Mouse (Mus musculus) kidney, adult 2 months (tissue): Measurements from ENCODE around the gene Arhgap28. TPM values are rescaled to one million over a fixed set of nuclear protein-coding genes. Genes with fewer than 3 reads are reported as not detected.
A peak's percentile ranks its signal among the peaks of the same experiment; 100 is the strongest.

ENCODE experiments used
- DNase-seq: peaks from one replicate; pipeline ENCODE4 v3.0.0; 2021
- H3K27ac ChIP-seq: fragments of 200-500 bp; 2 replicates; pipeline ENCODE4 v1.5.1; 2012; ENCODE audit warnings: low read depth, low read length, control low read depth, inconsistent platforms; ENCODE audit not compliant: insufficient read depth
- H3K27me3 ChIP-seq: fragments of 200-500 bp; replicated peaks from 2 replicates; pipeline ENCODE4 v1.6.1; 2012; ENCODE audit warnings: mild to moderate bottlenecking, moderate library complexity, low read length, inconsistent platforms; ENCODE audit not compliant: control insufficient read depth, insufficient read depth
- H3K36me3 ChIP-seq: fragments of 200-500 bp; 2 replicates; pipeline ENCODE4 v1.6.1; 2012; ENCODE audit warnings: mild to moderate bottlenecking, moderate library complexity, low read length, inconsistent platforms; ENCODE audit not compliant: control insufficient read depth, insufficient read depth
- H3K4me1 ChIP-seq: fragments of 200-500 bp; 2 replicates; pipeline ENCODE4 v1.6.1; 2011; ENCODE audit warnings: low read length; ENCODE audit not compliant: control insufficient read depth, insufficient read depth
- H3K4me3 ChIP-seq: fragments of 200-500 bp; 2 replicates; pipeline ENCODE4 v1.5.1; 2011; ENCODE audit warnings: mild to moderate bottlenecking, low read depth, low read length, control low read depth; ENCODE audit not compliant: insufficient read depth
- CTCF ChIP-seq: fragments of 200-500 bp; conservative IDR thresholded peaks from 2 replicates; pipeline ENCODE4 v1.5.1; 2011; ENCODE audit warnings: low read depth, mild to moderate bottlenecking, control low read depth, low read length, moderate library complexity, mixed read lengths; ENCODE audit not compliant: insufficient read depth, insufficient read length
- POLR2A ChIP-seq: fragments of 200-500 bp; IDR thresholded peaks from one replicate; pipeline ENCODE4 v1.6.1; 2011; ENCODE audit warnings: low read depth, low read length, control low read depth
- WGBS: fragments of 180-500 bp; shearing (Covaris S2); methylation state at CpG from one replicate; pipeline ENCODE4 v1.1.7; 2018; 5-methylcytosine and 5-hydroxymethylcytosine counted together
- polyA plus RNA-seq: library from polyadenylated mRNA; depleted of rRNA; stranded (reverse); fragments of >200 nt; gene quantifications from 2 replicates; pipeline ENCODE4 v1.2.3, GENCODE M21; 2012

Gene Arhgap28
- polyA plus RNA-seq, 1 experiment, result 3.7 TPM

- no peaks in the 10 kb centered on the region for H3K27me3 ChIP-seq
- no peak for TF ChIP-seq CTCF
- TF ChIP-seq POLR2A, result no peak
- no peak overlapping the region for H3K27ac ChIP-seq
- H3K36me3 ChIP-seq, result no peaks in the 10 kb centered on the region
- no peaks in the 10 kb centered on the region for H3K4me1 ChIP-seq
- no peak for DNase-seq
- WGBS, result 56% methylated on average over 10 of the region's 10 CpGs
- no peak overlapping the region for H3K4me3 ChIP-seq
Observed at GRCm38 (mm10) chr17:67955876-67956690, 47.8 kb downstream of the Arhgap28 start.

DNA sequence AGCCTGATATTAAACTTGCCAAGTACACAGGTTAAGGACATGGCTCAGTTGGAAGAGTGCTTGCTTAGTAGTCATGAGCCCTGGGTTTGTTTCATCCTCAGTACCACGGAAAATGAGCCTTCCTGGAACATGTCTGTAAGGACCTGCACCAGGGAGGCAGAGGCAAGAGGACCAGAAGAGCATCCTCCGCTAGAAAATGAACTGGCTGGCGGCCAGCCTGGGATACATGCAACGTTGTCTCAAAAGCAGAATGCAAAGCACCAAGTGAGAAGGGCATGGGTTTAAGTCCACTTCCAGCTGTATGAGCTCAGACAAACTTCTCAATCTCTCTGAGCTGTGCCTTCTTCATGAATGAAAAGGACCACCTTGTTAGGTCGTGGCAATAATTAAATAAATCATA, 49.0 kb downstream of the Arhgap28 start:
- H3K36me3 ChIP-seq, result no peaks in the 10 kb centered on the region
- TF ChIP-seq POLR2A, result no peak
- no peak for TF ChIP-seq CTCF
- WGBS, result 76% methylated on average over 5 of the region's 5 CpGs
- 0 out of 2 replicates have a peak, but pooled peaks cover 3% of the 10 kb centered on the region for H3K4me1 ChIP-seq
- no peak overlapping the region for H3K4me3 ChIP-seq
- DNase-seq, result no peak
- no peak overlapping the region for H3K27ac ChIP-seq
- H3K27me3 ChIP-seq, result no peaks in the 10 kb centered on the region

DNA sequence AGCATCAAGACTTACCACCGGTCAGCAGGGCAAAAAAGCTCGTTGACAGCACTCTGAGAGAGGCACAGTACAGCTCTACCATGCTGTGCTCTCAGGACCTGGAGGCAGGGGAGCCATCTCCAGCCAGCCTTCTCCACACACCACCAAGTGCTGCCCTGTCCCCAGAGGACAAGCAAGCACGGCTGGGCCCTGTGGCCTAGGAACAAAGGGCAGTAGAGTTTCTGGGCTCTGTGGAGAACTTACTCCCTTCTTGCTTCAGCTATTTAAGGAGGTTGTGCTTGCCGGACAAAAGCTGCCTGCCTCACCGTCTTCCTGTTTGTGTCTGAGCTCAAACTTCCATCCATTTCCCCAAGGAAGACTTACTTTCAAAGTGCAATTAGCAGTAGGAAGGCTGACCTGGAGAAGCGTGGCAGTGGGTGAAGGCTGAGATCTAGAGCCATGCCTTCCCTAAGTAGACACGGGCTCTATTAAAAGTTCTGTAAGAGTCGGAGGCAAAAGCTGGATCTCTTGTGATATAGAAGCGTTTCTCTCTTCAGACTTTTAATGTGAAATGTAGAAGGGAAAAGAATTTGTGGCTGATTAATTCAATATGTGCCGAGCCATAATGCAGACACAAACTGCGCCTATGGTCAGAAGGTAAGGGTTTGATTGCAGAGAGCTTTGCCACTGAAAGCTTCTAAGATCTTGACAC, 53.3 kb downstream of the Arhgap28 start:
- DNase-seq, result no peak
- H3K36me3 ChIP-seq, result no peaks in the 10 kb centered on the region
- H3K4me1 ChIP-seq, result 0 out of 2 replicates have a peak, but pooled peaks cover 3% of the 10 kb centered on the region
- TF ChIP-seq CTCF (no peak), POLR2A (no peak)
- 35% methylated on average over 11 of the region's 11 CpGs for WGBS
- H3K27ac ChIP-seq, result peak overlapping the region; percentile 27; the same call in 1 of the 2 replicates
- no peaks in the 10 kb centered on the region for H3K27me3 ChIP-seq
- 0 out of 2 replicates have a peak overlapping the region, but pooled peaks have one; percentile 0 for H3K4me3 ChIP-seq

DNA sequence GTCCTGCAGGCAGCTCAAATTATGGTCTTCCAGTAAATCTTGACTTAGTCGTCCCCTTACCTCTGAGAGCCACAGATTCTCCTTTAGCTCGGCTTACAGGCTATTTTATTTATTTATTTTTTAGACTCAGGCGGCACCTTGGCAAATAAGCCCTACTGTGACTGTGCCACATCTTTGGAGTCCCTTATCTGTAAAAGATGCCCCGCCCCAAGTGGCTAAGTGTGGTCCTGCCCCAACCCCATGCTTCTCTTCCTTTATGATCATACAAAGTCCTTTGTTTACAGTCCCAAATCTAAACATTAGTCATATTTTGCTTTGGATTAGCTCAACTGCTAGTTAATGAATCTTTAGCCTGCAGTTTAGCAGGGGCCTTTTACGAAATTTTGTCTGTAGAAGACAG, 55.3 kb downstream of the Arhgap28 start:
- no peak for DNase-seq
- H3K4me1 ChIP-seq, result 0 out of 2 replicates have a peak, but pooled peaks cover 3% of the 10 kb centered on the region
- H3K27me3 ChIP-seq, result no peaks in the 10 kb centered on the region
- H3K36me3 ChIP-seq, result no peaks in the 10 kb centered on the region
- TF ChIP-seq CTCF (no peak), POLR2A (no peak)
- no peak overlapping the region for H3K4me3 ChIP-seq
- no peak overlapping the region for H3K27ac ChIP-seq
- 80% methylated on average over 5 of the region's 5 CpGs for WGBS

- H3K27ac ChIP-seq, result no peak overlapping the region
- no peaks in the 10 kb centered on the region for H3K27me3 ChIP-seq
- 0 out of 2 replicates have a peak, but pooled peaks cover 2% of the 10 kb centered on the region for H3K4me1 ChIP-seq
- 71% methylated on average over 7 of the region's 7 CpGs for WGBS
- no peaks in the 10 kb centered on the region for H3K36me3 ChIP-seq
- TF ChIP-seq CTCF (no peak), POLR2A (no peak)
- H3K4me3 ChIP-seq, result no peak overlapping the region
- DNase-seq, result no peak
Observed at GRCm38 (mm10) chr17:67945453-67945852, 58.5 kb downstream of the Arhgap28 start.

- Histone ChIP-seq H3K4me3 (no peak overlapping the region), H3K27me3 (no peaks in the 10 kb centered on the region), H3K27ac (no peak overlapping the region), H3K4me1 (no peaks in the 10 kb centered on the region), H3K36me3 (no peaks in the 10 kb centered on the region)
- TF ChIP-seq CTCF (no peak), POLR2A (no peak)
- WGBS, result 64% methylated on average over 7 of the region's 7 CpGs
- no peak for DNase-seq
Observed at GRCm38 (mm10) chr17:67944256-67944655, 59.7 kb downstream of the Arhgap28 start.

DNA sequence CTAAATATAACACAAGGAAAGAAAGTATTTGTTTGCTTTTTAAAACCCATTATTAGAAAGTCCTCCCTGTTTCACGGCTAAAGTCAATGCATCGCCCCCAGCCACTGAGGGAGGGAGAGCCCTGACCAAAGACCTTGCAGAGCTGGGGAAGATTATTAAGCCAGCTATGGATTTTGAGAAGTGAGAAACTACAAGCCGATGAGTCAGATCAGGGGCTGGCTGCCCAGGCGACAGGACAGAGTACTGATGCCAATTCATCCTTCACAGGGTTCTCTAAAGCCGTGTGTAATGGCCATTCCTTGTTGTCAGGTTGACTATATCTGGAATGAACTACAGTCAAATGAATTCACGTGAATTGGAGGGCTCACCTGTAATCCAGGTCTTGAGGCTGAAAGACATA, 62.9 kb downstream of the Arhgap28 start:
- 90% methylated on average over 6 of the region's 6 CpGs for WGBS
- no peak for DNase-seq
- H3K27me3 ChIP-seq, result no peaks in the 10 kb centered on the region

More for the DNA sequence above, 62.9 kb downstream of the Arhgap28 start:
- no peak overlapping the region for H3K4me3 ChIP-seq
- no peak overlapping the region for H3K27ac ChIP-seq
- no peaks in the 10 kb centered on the region for H3K4me1 ChIP-seq
- no peak for TF ChIP-seq POLR2A
- no peak for TF ChIP-seq CTCF
- no peaks in the 10 kb centered on the region for H3K36me3 ChIP-seq
